ENCODE assay signal across 8 mouse cellular contexts in the genomic region with DNA sequence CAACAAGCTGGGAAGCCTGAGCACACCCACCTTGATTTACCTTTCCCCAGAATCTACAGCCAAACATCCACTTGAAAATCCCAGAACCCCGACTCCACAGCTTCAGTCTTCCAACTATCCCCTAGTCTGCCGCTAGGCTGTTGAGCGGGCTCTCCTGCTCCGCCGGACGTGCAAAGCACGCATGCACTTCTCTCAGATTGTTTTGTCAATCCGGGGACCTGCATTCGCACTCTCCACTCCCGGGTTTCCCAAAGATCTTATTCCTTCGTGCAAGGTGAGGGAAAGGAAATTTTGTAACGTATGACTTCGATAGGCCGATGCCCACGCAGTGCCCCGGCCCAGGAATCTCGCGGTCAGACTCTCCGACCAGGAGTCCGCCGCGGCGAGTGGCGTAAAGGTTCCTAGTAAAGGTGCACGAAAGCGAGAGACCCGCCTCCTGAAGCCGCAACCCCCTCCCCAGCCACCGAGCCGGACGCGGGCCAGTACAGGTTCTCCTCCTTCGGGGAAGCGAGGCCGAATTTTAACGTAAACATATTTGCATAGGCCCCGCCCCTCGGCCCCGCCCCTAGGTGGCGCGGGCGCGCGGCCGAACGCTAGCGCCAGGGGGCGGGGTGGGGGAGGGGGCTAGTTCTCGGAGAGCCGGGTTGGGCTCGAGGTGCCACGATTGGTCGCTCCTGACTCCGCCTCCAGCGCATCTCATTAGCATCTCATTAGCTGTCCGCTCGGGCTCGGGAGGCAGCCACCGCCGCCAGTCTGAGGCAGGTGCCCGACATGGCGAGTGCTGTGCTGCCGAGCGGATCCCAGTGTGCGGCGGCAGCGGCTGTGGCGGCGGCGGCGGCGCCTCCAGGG. TPM values are rescaled to one million over a fixed set of nuclear protein-coding genes. Genes with fewer than 3 reads are reported as not detected.
A peak's percentile ranks its signal among the peaks of the same experiment; 100 is the strongest.
DNase-seq lines count a peak whose midpoint lies in the region; ATAC-seq lines count a peak whose summit lies in the region.

Gene Cadm1 (plus strand): TSS at position 572 of the 849 bp plus-strand sequence.

- no peaks in the 10 kb centered on the region for H3K9me3 ChIP-seq in embryonic facial prominence, embryonic 10.5 days
- H3K9me3 ChIP-seq in intestine, embryonic 14.5 days (ENCODE audit: control insufficient read depth, low read length): no peaks in the 10 kb centered on the region

- H3K4me3 ChIP-seq in embryonic facial prominence, embryonic 10.5 days: peak within 1 kb of the TSS; percentile 89
- peak within 1 kb of the TSS; percentile 65 for H3K4me3 ChIP-seq in intestine, embryonic 14.5 days (ENCODE audit: low read depth, low read length)

- no peaks in the 10 kb centered on the region for H3K36me3 ChIP-seq in embryonic facial prominence, embryonic 10.5 days (replicated peaks)
- no peaks in the 10 kb centered on the region for H3K36me3 ChIP-seq in intestine, embryonic 14.5 days (ENCODE audit: control insufficient read depth, insufficient read depth, low read length)

- peaks cover 40% of the 10 kb centered on the region for H3K4me1 ChIP-seq in embryonic facial prominence, embryonic 10.5 days
- peaks cover 3% of the 10 kb centered on the region; the same call in 1 of the 2 replicates for H3K4me1 ChIP-seq in intestine, embryonic 14.5 days (replicated peaks; ENCODE audit: control insufficient read depth, insufficient read depth, low read length)

- peak within 1 kb of the TSS; percentile 94 for H3K4me2 ChIP-seq in intestine, embryonic 14.5 days (ENCODE audit: low read length)

- peak; percentile 97 for DNase-seq in adrenal gland, postnatal 14 days
- DNase-seq in embryonic facial prominence, embryonic 10.5 days (ENCODE audit: low spot score): peak; percentile 99
- peak; percentile 79 to 92 for DNase-seq in gastrocnemius, postnatal 4 days (ENCODE audit: low spot score in 2 of 2)
- DNase-seq in intestine, embryonic 14.5 days (ENCODE audit: low spot score): peak; percentile 95
- peak; percentile 92 to 98 for DNase-seq in left cerebral cortex, adult 9 months (ENCODE audit: low spot score in 2 of 2)
- peak; percentile 98 for DNase-seq in right cerebral cortex, adult 18-20 months
- DNase-seq in urinary bladder, adult 18-20 months (ENCODE audit: low spot score in 2 of 2): peak; percentile 88 to 93

- peaks cover 19% of the 10 kb centered on the region for H3K27me3 ChIP-seq in embryonic facial prominence, embryonic 10.5 days (replicated peaks; ENCODE audit: low read depth, poor library complexity, severe bottlenecking)
- H3K27me3 ChIP-seq in intestine, embryonic 14.5 days (replicated peaks; ENCODE audit: control insufficient read depth, insufficient read depth, low read length): peaks cover 28% of the 10 kb centered on the region

- ATAC-seq in intestine, embryonic 14.5 days (replicated peaks; ENCODE audit: low FRiP score, low TSS enrichment, low read depth): peak; percentile 97
- ATAC-seq in megakaryocyte, adult 5-6 weeks (ENCODE audit: poor library complexity, severe bottlenecking): peak; percentile 90

- WGBS in embryonic facial prominence, embryonic 10.5 days: under 1% methylated on average over 72 of the region's 72 CpGs
- under 1% methylated on average over 68 of the region's 72 CpGs for WGBS in intestine, embryonic 14.5 days

- peak within 1 kb of the TSS; percentile 55 for H3K9ac ChIP-seq in intestine, embryonic 14.5 days (ENCODE audit: low read length)

- H3K27ac ChIP-seq in embryonic facial prominence, embryonic 10.5 days (replicated peaks): peak within 1 kb of the TSS; percentile 93
- H3K27ac ChIP-seq in intestine, embryonic 14.5 days (ENCODE audit: low read depth): peak within 1 kb of the TSS; percentile 75

RNA-seq across cellular contexts. Expression of gene Cadm1, which starts in this region (rescaled TPM):
- total RNA-seq in adrenal gland, postnatal 14 days (2021): 31.9 and 32.7 TPM in 2 replicates
- polyA plus RNA-seq in embryonic facial prominence, embryonic 10.5 days (2016; fragmentation: Nextera tagmentation; extraction: Ambion mirVana): 119 and 120 TPM in 2 replicates
- 1 to 10 TPM; 5.9 to 6.2 TPM for total RNA-seq in gastrocnemius, postnatal 4 days (2021)
- 74.7 and 92.6 TPM in 2 replicates for polyA plus RNA-seq in intestine, embryonic 14.5 days (2014; fragmentation: Nextera tagmentation; extraction: Ambion mirVana)
- total RNA-seq in megakaryocyte, adult 5-6 weeks (2015): 0.22 TPM in 1 of 2 replicates, not detected in the other
- total RNA-seq in megakaryocyte, adult 5-6 weeks (2017): 0.22 and 0.37 TPM in 2 replicates

Comparison
In these comparisons a context has a peak if more than half of its experiments do, and no peak if none do; other contexts are left out.
1. Peak in every context shown above with its lines: DNase-seq, ATAC-seq, H3K4me3 ChIP-seq and H3K27ac ChIP-seq.
2. RNA of gene Cadm1 (total RNA-seq): 31.9 to 32.7 TPM in adrenal gland, postnatal 14 days and 5.9 to 6.2 TPM in gastrocnemius, postnatal 4 days; 0.22 to 0.37 TPM in megakaryocyte, adult 5-6 weeks; every median in the first group is over 4 times any median in the second.
3. Peak in ATAC-seq in megakaryocyte, adult 5-6 weeks; RNA of the gene not detected or under 1 TPM.